Mouse (Mus musculus) retina, embryonic 14.5 days (tissue): ENCODE results near the gene Adipor2.
A peak's percentile ranks its signal among the peaks of the same experiment; 100 is the strongest.
"Not testable (repeated sequence)": the region's sequence is repeated elsewhere in the genome, so short reads cannot be mapped to it uniquely, and the experiment has no call there.

Experiments used
- DNase-seq: peaks from one replicate; pipeline ENCODE4 v3.0.0-alpha.2; 2015; ENCODE audit warnings: low spot score

Adipor2 gene

GRCm38 (mm10) chr6:119389089-119389488 is 28.4 kb downstream of the Adipor2 start:
- no peak for DNase-seq

- peak; percentile 98 for DNase-seq
Observed at GRCm38 (mm10) chr6:119388650-119389012, 28.9 kb downstream of the Adipor2 start.

GRCm38 (mm10) chr6:119387801-119388649 is 29.5 kb downstream of the Adipor2 start:
- no peak for DNase-seq

GRCm38 (mm10) chr6:119386821-119387220 is 30.7 kb downstream of the Adipor2 start:
- no peak for DNase-seq

GRCm38 (mm10) chr6:119386421-119386820 is 31.1 kb downstream of the Adipor2 start:
- no peak for DNase-seq

- DNase-seq: no peak
Observed at GRCm38 (mm10) chr6:119385668-119386067, 31.8 kb downstream of the Adipor2 start.

GRCm38 (mm10) chr6:119378631-119379030 is 38.9 kb downstream of the Adipor2 start:
- DNase-seq: no peak

GRCm38 (mm10) chr6:119377613-119378012 is 39.9 kb downstream of the Adipor2 start:
- no peak for DNase-seq

GRCm38 (mm10) chr6:119375035-119375434 is 42.5 kb downstream of the Adipor2 start:
- no peak for DNase-seq

GRCm38 (mm10) chr6:119373000-119373705 is 44.4 kb downstream of the Adipor2 start:
- no peak for DNase-seq

- no peak for DNase-seq
Observed at GRCm38 (mm10) chr6:119372237-119372636, 45.3 kb downstream of the Adipor2 start.

GRCm38 (mm10) chr6:119371624-119372023 is 45.9 kb downstream of the Adipor2 start:
- no peak for DNase-seq

GRCm38 (mm10) chr6:119367382-119367781 is 50.1 kb downstream of the Adipor2 start:
- DNase-seq: no peak

GRCm38 (mm10) chr6:119366800-119367199 is 50.7 kb downstream of the Adipor2 start:
- DNase-seq: not testable (repeated sequence)

GRCm38 (mm10) chr6:119363593-119363992 is 53.9 kb downstream of the Adipor2 start:
- no peak for DNase-seq

- no peak for DNase-seq
Observed at GRCm38 (mm10) chr6:119360925-119361702, 56.4 kb downstream of the Adipor2 start.

GRCm38 (mm10) chr6:119360250-119360649 is 57.3 kb downstream of the Adipor2 start:
- DNase-seq: not testable (repeated sequence)

GRCm38 (mm10) chr6:119358020-119358571 is 59.4 kb downstream of the Adipor2 start:
- no peak for DNase-seq

GRCm38 (mm10) chr6:119352501-119352900 is 65.0 kb downstream of the Adipor2 start:
- DNase-seq: no peak

GRCm38 (mm10) chr6:119351656-119352055 is 65.8 kb downstream of the Adipor2 start:
- no peak for DNase-seq

GRCm38 (mm10) chr6:119350703-119351198 is 66.8 kb downstream of the Adipor2 start:
- no peak for DNase-seq

- peak; percentile 98 for DNase-seq
Observed at GRCm38 (mm10) chr6:119348234-119348633, 69.3 kb downstream of the Adipor2 start.
